Mouse (Mus musculus): ENCODE measurements around the gene Entpd1. TPM values are rescaled to one million over a fixed set of nuclear protein-coding genes. Genes with fewer than 3 reads are reported as not detected.

Gene Entpd1
- polyA plus RNA-seq, 2 experiments from 2014 or later = 44.4 to 58.8 TPM

GRCm38 (mm10) chr19:40630096-40630495, 17.9 kb downstream of the Entpd1 start:
- no peak for ATAC-seq

GRCm38 (mm10) chr19:40630606-40631005, 18.4 kb downstream of the Entpd1 start:
- no peak for ATAC-seq

- no peak for ATAC-seq
Measured at GRCm38 (mm10) chr19:40632193-40632592, 20.0 kb downstream of the Entpd1 start.

GRCm38 (mm10) chr19:40632668-40633067, 20.5 kb downstream of the Entpd1 start:
- ATAC-seq = no peak

- ATAC-seq = no peak
Measured at GRCm38 (mm10) chr19:40633144-40633543, 21.0 kb downstream of the Entpd1 start.

GRCm38 (mm10) chr19:40637091-40637490, 24.9 kb downstream of the Entpd1 start:
- no peak for ATAC-seq

- ATAC-seq = no peak
Measured at GRCm38 (mm10) chr19:40637601-40638000, 25.4 kb downstream of the Entpd1 start.

- ATAC-seq = no peak
Measured at GRCm38 (mm10) chr19:40638582-40638981, 26.4 kb downstream of the Entpd1 start.

- ATAC-seq = peak; percentile 91
Measured at GRCm38 (mm10) chr19:40639729-40640304, 27.7 kb downstream of the Entpd1 start.

GRCm38 (mm10) chr19:40640799-40641198, 28.6 kb downstream of the Entpd1 start:
- no peak for ATAC-seq

- ATAC-seq = no peak
Measured at GRCm38 (mm10) chr19:40643846-40644245, 31.7 kb downstream of the Entpd1 start.

GRCm38 (mm10) chr19:40646379-40646778, 34.2 kb downstream of the Entpd1 start:
- ATAC-seq = no peak

- no peak for ATAC-seq
Measured at GRCm38 (mm10) chr19:40647319-40648158, 35.4 kb downstream of the Entpd1 start.

GRCm38 (mm10) chr19:40650090-40650489, 37.9 kb downstream of the Entpd1 start:
- peak; percentile 57 for ATAC-seq

GRCm38 (mm10) chr19:40656207-40656606, 44.0 kb downstream of the Entpd1 start:
- ATAC-seq = no peak

GRCm38 (mm10) chr19:40658281-40658680, 46.1 kb downstream of the Entpd1 start:
- ATAC-seq = no peak

GRCm38 (mm10) chr19:40658935-40659334, 46.8 kb downstream of the Entpd1 start:
- no peak for ATAC-seq

- ATAC-seq = peak; percentile 50
Measured at GRCm38 (mm10) chr19:40659651-40660478, 47.7 kb downstream of the Entpd1 start.

GRCm38 (mm10) chr19:40660510-40660909, 48.3 kb downstream of the Entpd1 start:
- ATAC-seq = peak; percentile 15

GRCm38 (mm10) chr19:40661108-40661507, 48.9 kb downstream of the Entpd1 start:
- peak; percentile 79 for ATAC-seq

GRCm38 (mm10) chr19:40661874-40662273, 49.7 kb downstream of the Entpd1 start:
- no peak for ATAC-seq

- no peak for ATAC-seq
Measured at GRCm38 (mm10) chr19:40662727-40663126, 50.6 kb downstream of the Entpd1 start.

GRCm38 (mm10) chr19:40665778-40666177, 53.6 kb downstream of the Entpd1 start:
- ATAC-seq = peak; percentile 58

Measured in CD4-positive, CD25-positive, alpha-beta regulatory T cell, adult 4 months (primary cell).